Mouse (Mus musculus): ENCODE results near the gene Slc12a8. TPM values are rescaled to one million over a fixed set of nuclear protein-coding genes. Genes with fewer than 3 reads are reported as not detected.

The Slc12a8 gene
- polyA plus RNA-seq, 1 experiment from 2014 or later: 1.3 TPM

DNA sequence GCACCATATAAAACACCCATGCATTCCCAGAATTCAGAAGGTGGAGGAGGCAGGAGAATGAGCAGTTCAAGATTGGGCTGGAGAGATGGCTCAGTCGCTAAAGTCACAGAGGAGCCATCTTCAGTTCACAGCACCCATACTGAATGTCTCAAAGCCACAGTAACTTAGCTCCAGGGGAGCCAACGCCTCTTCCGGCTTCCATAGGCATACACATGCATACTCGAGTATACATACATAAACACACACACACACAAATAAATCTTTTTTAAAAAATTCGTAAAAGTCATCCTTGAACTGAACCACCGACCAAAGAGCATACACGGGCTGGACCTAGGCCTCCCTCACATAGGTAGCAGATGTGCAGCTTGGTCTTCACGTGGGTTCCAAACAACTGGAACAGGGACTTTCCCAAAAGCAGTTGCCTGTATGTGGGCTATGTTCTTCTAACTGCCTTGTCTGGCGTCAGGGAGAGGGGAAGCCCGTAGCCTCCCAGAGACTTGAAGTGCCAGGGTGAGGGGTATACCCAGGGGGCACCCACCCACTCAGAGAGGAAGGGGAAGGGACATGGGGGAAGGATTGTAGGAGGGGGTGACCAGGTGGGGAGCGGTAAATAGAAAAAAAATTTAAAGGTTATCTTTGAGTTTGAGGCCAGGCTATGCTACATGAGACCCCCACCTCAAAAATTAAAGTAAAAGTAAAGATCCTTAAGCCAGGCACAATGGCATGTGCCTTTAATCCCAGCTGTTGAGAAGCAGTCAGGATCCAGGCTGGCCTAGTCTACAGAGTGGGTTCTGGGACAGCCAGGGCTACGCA lies 191.7 kb downstream of the Slc12a8 start:
- peaks cover 9% of the 10 kb centered on the region for H3K4me1 ChIP-seq (ENCODE audit: control insufficient read depth, insufficient read depth, low read length)
- no peak overlapping the region for H3K27ac ChIP-seq (ENCODE audit: low read depth, low read length)
- H3K4me2 ChIP-seq: no peak overlapping the region
- no peak overlapping the region for H3K4me3 ChIP-seq (ENCODE audit: low read depth, low read length)
- DNase-seq (ENCODE audit: low spot score, missing footprints) (no peak), ATAC-seq (ENCODE audit: low FRiP score) (no peak)
- no peak overlapping the region for H3K9ac ChIP-seq (ENCODE audit: low read length)
- WGBS: 91% methylated on average over 12 of the region's 12 CpGs
- H3K36me3 ChIP-seq (ENCODE audit: control insufficient read depth, insufficient read depth, low read length): peaks cover 8% of the 10 kb centered on the region
- H3K9me3 ChIP-seq (ENCODE audit: control insufficient read depth, low read length): no peaks in the 10 kb centered on the region
- no peaks in the 10 kb centered on the region for H3K27me3 ChIP-seq (ENCODE audit: control insufficient read depth, insufficient read depth, low read length)

Other genes with a start within 250 kb of the Slc12a8 start
- gene Zfp148, start 136.5 kb upstream of the Slc12a8 start, polyA plus RNA-seq (2014; fragmentation: Nextera tagmentation; extraction: Ambion mirVana): 49.1 and 53.8 TPM in 2 replicates
- gene Heg1, start 167.0 kb downstream of the Slc12a8 start, polyA plus RNA-seq (2014; fragmentation: Nextera tagmentation; extraction: Ambion mirVana): 39.5 and 40.7 TPM in 2 replicates